Mouse (Mus musculus): ENCODE measurements around the gene Tbx3.
A peak's percentile ranks its signal among the peaks of the same experiment; 100 is the strongest.

Gene Tbx3

GRCm38 (mm10) chr5:119670566-119671108, at the start of gene Tbx3:
TSS of gene Tbx3 (plus strand) at chr5:119670669.
- DNase-seq: peak; percentile 84

- no peak for DNase-seq
Measured at GRCm38 (mm10) chr5:119622076-119622475, 48.4 kb upstream of the Tbx3 start.

GRCm38 (mm10) chr5:119624554-119624953, 45.9 kb upstream of the Tbx3 start:
- DNase-seq: no peak

GRCm38 (mm10) chr5:119625603-119626002, 44.9 kb upstream of the Tbx3 start:
- DNase-seq: peak; percentile 9

GRCm38 (mm10) chr5:119626154-119626553, 44.3 kb upstream of the Tbx3 start:
- no peak for DNase-seq

- DNase-seq: no peak
Measured at GRCm38 (mm10) chr5:119626662-119627061, 43.8 kb upstream of the Tbx3 start.

- DNase-seq: no peak
Measured at GRCm38 (mm10) chr5:119628100-119628499, 42.4 kb upstream of the Tbx3 start.

- no peak for DNase-seq
Measured at GRCm38 (mm10) chr5:119628746-119629327, 41.6 kb upstream of the Tbx3 start.

- no peak for DNase-seq
Measured at GRCm38 (mm10) chr5:119633581-119633980, 36.9 kb upstream of the Tbx3 start.

GRCm38 (mm10) chr5:119634861-119635260, 35.6 kb upstream of the Tbx3 start:
- no peak for DNase-seq

GRCm38 (mm10) chr5:119638300-119638699, 32.2 kb upstream of the Tbx3 start:
- no peak for DNase-seq

- DNase-seq: no peak
Measured at GRCm38 (mm10) chr5:119641094-119641493, 29.4 kb upstream of the Tbx3 start.

GRCm38 (mm10) chr5:119641714-119642113, 28.8 kb upstream of the Tbx3 start:
- DNase-seq: no peak

GRCm38 (mm10) chr5:119646965-119647364, 23.5 kb upstream of the Tbx3 start:
- DNase-seq: no peak

- peak; percentile 11 for DNase-seq
Measured at GRCm38 (mm10) chr5:119651135-119651965, 19.1 kb upstream of the Tbx3 start.

- no peak for DNase-seq
Measured at GRCm38 (mm10) chr5:119656354-119656753, 14.1 kb upstream of the Tbx3 start.

- DNase-seq: no peak
Measured at GRCm38 (mm10) chr5:119656856-119657255, 13.6 kb upstream of the Tbx3 start.

GRCm38 (mm10) chr5:119657362-119657761, 13.1 kb upstream of the Tbx3 start:
- no peak for DNase-seq

GRCm38 (mm10) chr5:119657804-119658203, 12.7 kb upstream of the Tbx3 start:
- no peak for DNase-seq

- DNase-seq: no peak
Measured at GRCm38 (mm10) chr5:119658396-119658795, 12.1 kb upstream of the Tbx3 start.

GRCm38 (mm10) chr5:119659041-119659440, 11.4 kb upstream of the Tbx3 start:
- DNase-seq: no peak

- no peak for DNase-seq
Measured at GRCm38 (mm10) chr5:119660526-119661410, 9.7 kb upstream of the Tbx3 start.

GRCm38 (mm10) chr5:119661474-119661873, 9.0 kb upstream of the Tbx3 start:
- DNase-seq: no peak
